In the genomic region with DNA sequence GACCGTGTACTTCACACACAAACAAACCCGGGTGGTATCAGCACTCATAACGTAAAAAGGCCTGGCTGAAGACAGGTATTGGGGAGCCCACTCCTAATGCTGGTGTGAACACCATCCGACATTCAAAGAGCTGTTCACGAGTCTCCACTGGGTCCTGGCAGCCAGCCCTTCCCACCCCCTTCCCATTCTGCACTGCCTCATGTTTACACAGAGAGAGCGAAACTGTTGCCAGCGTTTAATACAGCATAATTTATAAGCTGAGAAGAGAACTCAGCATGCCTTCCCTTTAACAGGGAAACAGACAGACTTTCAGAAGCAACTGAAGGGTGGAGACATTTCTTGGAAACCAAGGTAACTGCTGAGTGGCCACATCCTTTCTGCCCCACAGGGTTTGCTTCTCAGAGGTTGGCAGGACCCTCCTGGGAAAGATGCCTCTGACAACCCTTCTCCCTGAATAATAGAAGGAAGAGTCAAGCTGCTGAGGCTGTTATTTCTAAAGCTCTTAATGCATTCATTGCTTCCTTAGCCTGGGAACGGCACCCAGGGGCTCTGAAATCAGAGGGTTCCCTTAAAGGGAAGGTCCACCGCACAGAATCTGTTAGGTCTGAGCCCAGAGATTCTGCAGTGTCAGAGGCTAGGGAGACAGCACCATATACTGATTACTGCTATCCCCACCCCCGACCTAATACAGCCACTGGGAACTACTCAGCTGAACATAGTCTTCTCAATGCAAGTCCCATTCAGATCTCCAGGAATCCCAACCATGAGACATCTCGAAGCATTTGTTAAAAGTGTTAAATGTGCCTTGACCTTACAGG, we compare ENCODE assay signal across 11 mouse cellular contexts.
DNase-seq lines count a peak whose midpoint lies in the region; ATAC-seq and TF ChIP-seq lines count a peak whose summit lies in the region.
"Had no signal": no experiment of that assay in that cellular context is flagged by ENCODE, and none has a peak within 500 bp of the region (broad histone marks: within the 10 kb centered on the region; RNA-seq: fewer than 3 reads in every experiment).

No protein-coding gene starts in this region.

- DNase-seq in fibroblast of lung, adult 2 months (ENCODE audit: low read depth): peak; percentile 55
- DNase-seq in layer of hippocampus, adult 8-10 months (ENCODE audit: low spot score in 2 of 2): peak; percentile 54 to 71
- peak; percentile 72 for DNase-seq in midbrain, embryonic 14.5 days
- no peak for DNase-seq in thymus, postnatal 14 days
- DNase-seq: thymus, adult 18-20 months had no signal

- WGBS in intestine, embryonic 15.5 days: 37% methylated on average over 11 of the region's 11 CpGs
- WGBS in intestine, postnatal 0 days: 49% methylated on average over 11 of the region's 11 CpGs
- 46% methylated on average over 11 of the region's 11 CpGs for WGBS in midbrain, embryonic 14.5 days

- no peak for ATAC-seq in intestine, embryonic 15.5 days
- ATAC-seq in intestine, postnatal 0 days: no peak
- ATAC-seq in midbrain, embryonic 14.5 days (ENCODE audit: low FRiP score, low TSS enrichment): no peak
- ATAC-seq in monocyte, adult 5-6 weeks (replicated peaks; ENCODE audit: insufficient number of reproducible peaks, low FRiP score, low TSS enrichment, poor library complexity, severe bottlenecking): no peak
- no peak for ATAC-seq in erythroid progenitor cell, adult 5-6 weeks (replicated peaks; ENCODE audit: low FRiP score, poor library complexity, severe bottlenecking)

- no peak for TF ChIP-seq CTCF in intestine, postnatal 0 days (IDR thresholded peaks at IDR 0.05; ENCODE audit: low read depth)

- H3K9ac ChIP-seq in intestine, embryonic 15.5 days: no peak overlapping the region
- H3K9ac ChIP-seq in intestine, postnatal 0 days (ENCODE audit: low read depth, low read length): no peak overlapping the region
- H3K9ac ChIP-seq in midbrain, embryonic 14.5 days (replicated peaks; ENCODE audit: low read length): no peak overlapping the region

- H3K9me3 ChIP-seq in intestine, embryonic 15.5 days: no peaks in the 10 kb centered on the region
- H3K9me3 ChIP-seq in intestine, postnatal 0 days (ENCODE audit: control insufficient read depth): no peaks in the 10 kb centered on the region
- 0 out of 2 replicates have a peak, but pooled peaks cover 2% of the 10 kb centered on the region for H3K9me3 ChIP-seq in midbrain, embryonic 14.5 days (ENCODE audit: control insufficient read depth, low read length)

- H3K4me3 ChIP-seq in intestine, embryonic 15.5 days (replicated peaks): no peak overlapping the region
- no peak overlapping the region for H3K4me3 ChIP-seq in intestine, postnatal 0 days (ENCODE audit: low read depth, low read length)
- no peak overlapping the region for H3K4me3 ChIP-seq in midbrain, embryonic 14.5 days (replicated peaks; ENCODE audit: low read depth, low read length)
- H3K4me3 ChIP-seq: myocyte had no signal

- H3K4me1 ChIP-seq in intestine, embryonic 15.5 days (replicated peaks): no peaks in the 10 kb centered on the region; the same call in 1 of the 2 replicates
- H3K4me1 ChIP-seq in intestine, postnatal 0 days (replicated peaks; ENCODE audit: control insufficient read depth, insufficient read depth, low read length): no peaks in the 10 kb centered on the region
- H3K4me1 ChIP-seq in midbrain, embryonic 14.5 days (ENCODE audit: control insufficient read depth, insufficient read depth, low read length): peaks cover 8% of the 10 kb centered on the region

- H3K36me3 ChIP-seq in intestine, embryonic 15.5 days: no peaks in the 10 kb centered on the region
- H3K36me3 ChIP-seq in intestine, postnatal 0 days (ENCODE audit: control insufficient read depth, insufficient read depth): no peaks in the 10 kb centered on the region
- H3K36me3 ChIP-seq in midbrain, embryonic 14.5 days (ENCODE audit: control insufficient read depth, insufficient read depth, low read length): no peaks in the 10 kb centered on the region

- 0 out of 2 replicates have a peak overlapping the region, but pooled peaks have one; percentile 4 for H3K4me2 ChIP-seq in intestine, embryonic 15.5 days (replicated peaks)
- H3K4me2 ChIP-seq in intestine, postnatal 0 days (replicated peaks; ENCODE audit: low read depth): no peak overlapping the region
- H3K4me2 ChIP-seq in midbrain, embryonic 14.5 days (ENCODE audit: low read length): no peak overlapping the region

- H3K27ac ChIP-seq in intestine, embryonic 15.5 days: peak overlapping the region; percentile 41; the same call in 1 of the 2 replicates
- no peak overlapping the region; the same call in 1 of the 2 replicates for H3K27ac ChIP-seq in intestine, postnatal 0 days (ENCODE audit: low read depth, low read length)
- H3K27ac ChIP-seq in midbrain, embryonic 14.5 days (replicated peaks; ENCODE audit: low read depth, low read length): no peak overlapping the region; the same call in 1 of the 2 replicates

- no peaks in the 10 kb centered on the region for H3K27me3 ChIP-seq in intestine, embryonic 15.5 days (replicated peaks)
- H3K27me3 ChIP-seq in intestine, postnatal 0 days (replicated peaks; ENCODE audit: control insufficient read depth, insufficient read depth, low read length): no peaks in the 10 kb centered on the region
- no peaks in the 10 kb centered on the region for H3K27me3 ChIP-seq in midbrain, embryonic 14.5 days (ENCODE audit: control insufficient read depth, insufficient read depth, low read length)
- H3K27me3 ChIP-seq: CH12.LX had no signal
